Mouse (Mus musculus) retina, embryonic 14.5 days (tissue): ENCODE results near the gene Adamts15.

Source experiments
- DNase-seq: peaks from one replicate; pipeline ENCODE4 v3.0.0-alpha.2; 2015; ENCODE audit warnings: low spot score

Gene Adamts15

DNA sequence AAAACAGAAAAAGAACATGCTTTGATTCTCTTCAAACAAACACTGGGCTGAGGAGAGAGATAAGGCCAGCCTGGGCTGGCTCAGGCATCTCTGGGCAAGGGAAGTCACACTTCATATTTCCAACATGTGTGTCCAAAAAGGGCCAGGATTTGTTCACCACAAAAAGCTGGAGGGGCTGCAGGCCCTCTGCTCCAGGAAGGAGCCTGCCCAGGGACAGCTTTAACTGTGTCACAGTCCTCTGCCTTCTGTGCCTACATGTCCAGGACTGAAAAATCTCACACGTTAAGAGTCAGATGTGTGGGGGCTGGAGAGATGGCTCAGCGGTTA is 42.3 kb downstream of the Adamts15 start:
- DNase-seq: no peak

- DNase-seq: no peak
Measured at GRCm38 (mm10) chr9:30879248-30879946, 42.9 kb downstream of the Adamts15 start.

DNA sequence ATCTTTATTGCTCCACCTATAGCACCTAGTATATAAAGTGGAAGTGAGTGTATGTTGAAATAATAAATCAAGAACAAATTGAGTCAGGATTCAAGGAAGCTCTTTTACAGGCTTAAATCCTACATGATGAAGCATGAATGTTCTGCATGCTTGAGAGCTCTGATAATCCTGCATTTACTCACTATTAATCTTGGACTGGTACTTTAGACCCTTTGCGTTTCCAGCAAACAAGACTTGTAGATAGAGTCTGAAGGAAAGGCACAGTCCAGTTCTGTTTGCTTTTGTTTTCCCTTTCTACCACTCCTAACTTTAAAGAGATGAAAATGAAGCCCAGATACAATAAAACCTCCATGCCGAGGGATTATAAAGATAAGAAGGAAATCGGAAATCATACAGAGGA is 45.7 kb downstream of the Adamts15 start:
- DNase-seq: no peak

DNA sequence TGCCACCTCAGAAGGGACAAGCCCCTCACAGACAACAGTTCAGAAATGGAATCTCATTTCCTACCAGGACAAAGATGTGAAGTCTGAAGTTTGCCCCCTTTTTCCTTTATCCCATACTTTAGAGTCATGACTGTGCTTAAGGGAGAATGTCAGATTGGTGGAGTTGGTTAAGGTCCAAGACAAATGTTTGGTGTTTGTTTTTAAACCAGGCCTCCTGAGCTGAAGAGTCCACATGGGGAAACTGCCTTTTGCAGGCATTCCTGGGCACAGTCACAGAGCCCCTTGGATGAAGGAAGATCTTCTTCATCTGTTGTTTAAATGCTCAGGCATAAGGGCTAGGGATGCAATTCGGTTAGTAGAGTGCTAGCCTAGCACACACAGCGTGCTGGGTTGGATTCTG is 66.4 kb downstream of the Adamts15 start:
- no peak for DNase-seq

GRCm38 (mm10) chr9:30851841-30852240 is 70.4 kb downstream of the Adamts15 start:
- no peak for DNase-seq

DNA sequence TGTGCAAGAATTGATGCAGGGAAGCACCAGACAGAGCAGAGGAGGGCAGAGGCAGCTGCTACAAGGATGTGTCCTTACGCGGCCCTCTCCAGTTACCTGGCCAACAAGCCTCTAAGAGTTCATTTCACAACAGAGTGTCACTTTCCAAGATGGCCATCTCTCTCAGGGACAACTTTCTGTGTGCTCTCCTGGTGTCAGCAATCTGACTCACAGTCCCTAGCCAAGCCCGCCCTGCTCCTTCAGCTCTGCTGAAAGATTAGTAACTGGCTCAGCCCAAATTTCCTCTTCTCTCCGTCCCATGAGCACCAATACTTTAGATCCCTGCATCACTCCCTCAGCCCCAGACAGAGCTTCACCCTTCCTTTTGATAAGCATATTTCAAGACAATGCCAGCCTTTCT is 72.3 kb downstream of the Adamts15 start:
- DNase-seq: no peak

GRCm38 (mm10) chr9:30849444-30849843 is 72.8 kb downstream of the Adamts15 start:
- DNase-seq: no peak
